Mouse (Mus musculus): ENCODE data around the gene Vmn1r159.
"Not testable (repeated sequence)": the region's sequence is repeated elsewhere in the genome, so short reads cannot be mapped to it uniquely, and the experiment has no call there.

Vmn1r159 gene

GRCm38 (mm10) chr7:22843505-22843904 is at the start of gene Vmn1r159:
Gene Vmn1r159 (minus strand): TSS chr7:22843605.
- not testable (repeated sequence) for DNase-seq (ENCODE audit: low spot score in 2 of 2)

GRCm38 (mm10) chr7:22870924-22871323 is 27.5 kb upstream of the Vmn1r159 start, which contains the start of gene Vmn1r160:
Gene Vmn1r160 (plus strand): TSS chr7:22871224.
- DNase-seq (ENCODE audit: low spot score in 2 of 2), result not testable (repeated sequence)

Data from spleen, postnatal 4 days (tissue).